26 mouse cellular contexts compared by ENCODE assay signal in genomic region chr13:67097876-67098275, GRCm38 (mm10). TPM values are rescaled to one million over a fixed set of nuclear protein-coding genes. Genes with fewer than 3 reads are reported as not detected.
"Had no signal": no experiment of that assay in that cellular context is flagged by ENCODE, and none has a peak within 500 bp of the region (broad histone marks: within the 10 kb centered on the region; RNA-seq: fewer than 3 reads in every experiment).

TSS of gene Zfp708 (minus strand) at chr13:67097976.

- H3K4me2 ChIP-seq: heart, embryonic 12.5 days; hindbrain, embryonic 13.5 days; hindbrain, embryonic 15.5 days; kidney, embryonic 15.5 days; limb, embryonic 13.5 days; limb, embryonic 15.5 days; liver, embryonic 12.5 days had no signal

- H3K36me3 ChIP-seq: hindbrain, embryonic 13.5 days; hindbrain, embryonic 15.5 days had no signal

- H3K9me3 ChIP-seq: heart, embryonic 10.5 days; heart, embryonic 12.5 days; hindbrain, embryonic 13.5 days; hindbrain, embryonic 15.5 days; kidney, embryonic 15.5 days; limb, embryonic 13.5 days; limb, embryonic 15.5 days; liver, embryonic 12.5 days had no signal

- DNase-seq: gastrocnemius, adult 2 months; gastrocnemius, postnatal 10 days; gastrocnemius, postnatal 25 days; heart, adult 18-20 months; heart, postnatal 10 days; heart, postnatal 4 days; kidney, adult 11 months; kidney, adult 2 months; kidney, adult 9 months; kidney, postnatal 14 days; kidney, postnatal 36 days; layer of hippocampus, adult 9-11 months; layer of hippocampus, postnatal 36 days; left cerebral cortex, postnatal 4 days had no signal

- ATAC-seq: hindbrain, postnatal 0 days; intestine, embryonic 16.5 days; liver, embryonic 12.5 days had no signal

- H3K4me3 ChIP-seq: gastrocnemius, adult 2 months; heart, embryonic 10.5 days; heart, embryonic 12.5 days; hindbrain, embryonic 13.5 days; hindbrain, embryonic 15.5 days; kidney, embryonic 15.5 days; limb, embryonic 13.5 days; limb, embryonic 15.5 days; liver, embryonic 12.5 days had no signal

- H3K27ac ChIP-seq: gastrocnemius, adult 2 months; heart, embryonic 10.5 days; hindbrain, embryonic 13.5 days; hindbrain, embryonic 15.5 days; hindbrain, postnatal 0 days; kidney, embryonic 15.5 days; kidney, postnatal 0 days; limb, embryonic 13.5 days; limb, embryonic 15.5 days; liver, embryonic 12.5 days had no signal

- H3K9ac ChIP-seq: heart, embryonic 12.5 days; hindbrain, embryonic 13.5 days; hindbrain, embryonic 15.5 days; kidney, embryonic 15.5 days; limb, embryonic 13.5 days; limb, embryonic 15.5 days; liver, embryonic 12.5 days had no signal

- H3K27me3 ChIP-seq: heart, embryonic 12.5 days; hindbrain, embryonic 13.5 days; hindbrain, embryonic 15.5 days; kidney, embryonic 15.5 days; limb, embryonic 13.5 days; limb, embryonic 15.5 days; liver, embryonic 12.5 days had no signal

- H3K4me1 ChIP-seq: heart, embryonic 10.5 days; heart, embryonic 12.5 days; hindbrain, embryonic 13.5 days; hindbrain, embryonic 15.5 days; kidney, embryonic 15.5 days; limb, embryonic 13.5 days; limb, embryonic 15.5 days; liver, embryonic 12.5 days had no signal

RNA-seq across cellular contexts. Expression of gene Zfp708, which starts in this region (rescaled TPM):
- polyA plus RNA-seq: large intestine, adult 2 months had no signal
